Mouse (Mus musculus) forebrain, embryonic 16.5 days (tissue): Measurements from ENCODE around the gene Ago4. TPM values are rescaled to one million over a fixed set of nuclear protein-coding genes. Genes with fewer than 3 reads are reported as not detected.
A peak's percentile ranks its signal among the peaks of the same experiment; 100 is the strongest.

Experiments used
- ATAC-seq: fragments of 200-750 bp; cut with Nextera tagmentation; 2 replicates; pipeline ENCODE4 v1.8.0; 2017; ENCODE audit warnings: mild to moderate bottlenecking, moderate library complexity
- H3K27ac ChIP-seq: fragments of 300-500 bp; sonication (generic); 2 replicates; pipeline ENCODE4 v1.5.1; 2014; ENCODE audit warnings: low read length, control low read depth
- H3K27me3 ChIP-seq: fragments of 300-500 bp; sonication (generic); replicated peaks from 2 replicates; pipeline ENCODE4 v1.6.1; 2014; ENCODE audit warnings: low read length; ENCODE audit not compliant: control insufficient read depth, insufficient read depth
- H3K36me3 ChIP-seq: fragments of 300-500 bp; sonication (generic); 2 replicates; pipeline ENCODE4 v1.6.1; 2014; ENCODE audit not compliant: control insufficient read depth, insufficient read depth
- H3K4me1 ChIP-seq: fragments of 300-500 bp; sonication (generic); replicated peaks from 2 replicates; pipeline ENCODE4 v1.6.1; 2014; ENCODE audit warnings: low read length; ENCODE audit not compliant: control insufficient read depth, insufficient read depth
- H3K4me2 ChIP-seq: fragments of 300-500 bp; sonication (generic); 2 replicates; pipeline ENCODE4 v1.6.1; 2014; ENCODE audit warnings: mild to moderate bottlenecking, low read length, control low read depth
- H3K4me3 ChIP-seq: fragments of 300-500 bp; sonication (generic); replicated peaks from 2 replicates; pipeline ENCODE4 v1.5.1; 2014; ENCODE audit warnings: mild to moderate bottlenecking, low read length, control low read depth
- H3K9ac ChIP-seq: fragments of 300-500 bp; sonication (generic); replicated peaks from 2 replicates; pipeline ENCODE4 v1.6.1; 2014; ENCODE audit warnings: low read depth, low read length, control low read depth
- H3K9me3 ChIP-seq: fragments of 300-500 bp; sonication (generic); 2 replicates; pipeline ENCODE4 v1.6.1; 2016; ENCODE audit warnings: low read length; ENCODE audit not compliant: control insufficient read depth
- WGBS: fragments of 180-500 bp; shearing (Covaris S2); extraction: QIAGEN DNeasy Blood & Tissue Kit; methylation state at CpG from one replicate; pipeline ENCODE4 v1.1.7; 2014; 5-methylcytosine and 5-hydroxymethylcytosine counted together
- polyA plus RNA-seq: library from polyadenylated mRNA; unstranded; fragments of >200 nt; fragmentation: Nextera tagmentation; extraction: Ambion mirVana; gene quantifications from 2 replicates; pipeline ENCODE4 v1.2.1, GENCODE M21; 2015

The Ago4 gene
- polyA plus RNA-seq, 1 experiment from 2014 or later = 9.0 TPM

DNA sequence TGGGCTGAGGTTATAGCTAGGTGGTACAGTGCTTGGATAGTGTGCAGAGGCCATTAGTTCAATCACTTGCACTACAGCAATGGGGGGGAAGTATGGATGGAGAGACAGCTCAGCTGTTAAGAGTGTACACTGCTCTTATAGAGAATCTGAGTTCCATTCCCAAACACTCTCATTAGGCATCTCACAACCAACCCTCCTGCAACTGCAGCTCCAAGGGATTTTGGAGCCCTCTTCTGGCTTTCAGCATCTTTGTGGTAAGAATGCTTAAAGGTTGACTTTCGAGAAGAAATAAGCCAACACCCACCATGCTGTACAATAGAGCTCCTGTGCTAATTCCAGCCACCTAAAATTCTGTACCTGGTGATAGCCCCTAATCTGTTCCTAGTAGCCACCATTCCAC lies 47.1 kb downstream of the Ago4 start:
- no peaks in the 10 kb centered on the region for H3K36me3 ChIP-seq
- H3K9ac ChIP-seq = no peak overlapping the region
- 65% methylated on average over 1 of the region's 1 CpGs for WGBS
- H3K9me3 ChIP-seq = no peaks in the 10 kb centered on the region
- no peak overlapping the region for H3K27ac ChIP-seq
- no peak overlapping the region for H3K4me3 ChIP-seq
- no peaks in the 10 kb centered on the region for H3K4me1 ChIP-seq
- H3K27me3 ChIP-seq = no peaks in the 10 kb centered on the region
- no peak for ATAC-seq
- no peak overlapping the region for H3K4me2 ChIP-seq

DNA sequence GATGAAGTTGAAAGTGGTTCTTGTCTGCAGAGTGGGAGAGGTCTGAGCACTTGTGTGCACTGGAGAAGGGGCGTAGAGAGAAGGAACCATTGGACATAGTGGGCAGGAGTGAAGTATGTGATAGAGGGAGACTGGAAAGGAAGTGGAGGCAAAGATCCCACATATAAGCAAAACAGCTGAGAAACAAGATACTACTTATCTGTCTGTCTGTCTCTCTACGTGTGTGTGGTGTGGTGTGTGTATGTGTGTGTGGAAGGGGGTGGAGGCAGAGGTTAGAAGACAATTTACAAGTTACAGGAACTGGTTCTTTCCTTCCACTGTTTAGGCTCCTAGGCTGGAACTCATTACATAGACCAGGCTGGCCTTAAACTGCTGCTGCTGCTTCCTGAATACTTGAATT lies 48.2 kb downstream of the Ago4 start:
- Histone ChIP-seq H3K4me2 (no peak overlapping the region), H3K36me3 (no peaks in the 10 kb centered on the region), H3K27me3 (no peaks in the 10 kb centered on the region), H3K27ac (no peak overlapping the region), H3K4me3 (no peak overlapping the region), H3K9ac (no peak overlapping the region), H3K4me1 (no peaks in the 10 kb centered on the region), H3K9me3 (no peaks in the 10 kb centered on the region)
- no peak for ATAC-seq
- 80% methylated on average over 2 of the region's 2 CpGs for WGBS

DNA sequence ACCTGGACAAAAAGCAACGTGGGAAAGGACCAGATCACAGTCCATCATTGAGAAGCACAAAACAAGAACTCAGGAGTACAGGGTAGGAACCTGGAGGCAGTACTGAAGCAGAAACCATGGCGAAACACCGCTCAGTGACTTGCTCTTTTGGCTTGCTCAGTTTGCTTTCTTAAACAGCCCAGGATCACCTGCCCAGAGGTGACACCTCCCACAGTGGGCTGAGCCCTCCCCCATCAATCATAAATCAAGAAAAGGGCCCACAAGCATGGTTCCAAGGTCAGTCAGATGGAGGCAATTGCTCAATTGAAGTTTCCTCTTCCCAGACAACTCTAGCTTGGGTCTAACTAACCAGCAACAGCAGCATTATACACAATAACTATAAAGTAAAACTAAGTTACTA lies 49.4 kb downstream of the Ago4 start:
- Histone ChIP-seq H3K9ac (no peak overlapping the region), H3K4me1 (no peaks in the 10 kb centered on the region), H3K27me3 (no peaks in the 10 kb centered on the region), H3K9me3 (no peaks in the 10 kb centered on the region), H3K4me3 (no peak overlapping the region), H3K4me2 (no peak overlapping the region), H3K27ac (no peak overlapping the region), H3K36me3 (no peaks in the 10 kb centered on the region)
- WGBS = 84% methylated on average over 3 of the region's 3 CpGs
- no peak for ATAC-seq

DNA sequence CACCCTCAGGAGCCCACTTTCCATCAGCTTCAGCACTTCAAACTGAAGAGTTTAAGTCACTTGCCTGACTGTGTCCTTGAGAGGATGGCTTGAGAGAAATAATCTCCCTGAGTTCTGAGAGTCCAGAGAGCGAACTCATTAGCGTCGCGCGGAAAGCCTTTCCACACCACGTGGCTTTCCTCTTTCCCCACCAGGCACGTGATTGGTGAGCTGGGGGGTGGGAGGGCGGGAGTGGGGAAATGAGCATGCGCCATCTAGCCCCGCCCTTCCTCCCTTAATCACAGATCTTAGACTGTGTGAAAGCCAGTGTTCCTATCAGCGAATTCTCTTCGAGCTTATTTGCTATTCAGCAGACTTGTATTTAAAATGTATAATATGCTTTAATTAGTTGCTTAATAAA lies 50.3 kb downstream of the Ago4 start:
- no peak overlapping the region for H3K9ac ChIP-seq
- no peaks in the 10 kb centered on the region for H3K9me3 ChIP-seq
- H3K36me3 ChIP-seq = no peaks in the 10 kb centered on the region
- no peaks in the 10 kb centered on the region for H3K27me3 ChIP-seq
- H3K27ac ChIP-seq = no peak overlapping the region
- no peak for ATAC-seq
- H3K4me3 ChIP-seq = no peak overlapping the region
- H3K4me2 ChIP-seq = no peak overlapping the region
- WGBS = 76% methylated on average over 12 of the region's 12 CpGs
- no peaks in the 10 kb centered on the region for H3K4me1 ChIP-seq

DNA sequence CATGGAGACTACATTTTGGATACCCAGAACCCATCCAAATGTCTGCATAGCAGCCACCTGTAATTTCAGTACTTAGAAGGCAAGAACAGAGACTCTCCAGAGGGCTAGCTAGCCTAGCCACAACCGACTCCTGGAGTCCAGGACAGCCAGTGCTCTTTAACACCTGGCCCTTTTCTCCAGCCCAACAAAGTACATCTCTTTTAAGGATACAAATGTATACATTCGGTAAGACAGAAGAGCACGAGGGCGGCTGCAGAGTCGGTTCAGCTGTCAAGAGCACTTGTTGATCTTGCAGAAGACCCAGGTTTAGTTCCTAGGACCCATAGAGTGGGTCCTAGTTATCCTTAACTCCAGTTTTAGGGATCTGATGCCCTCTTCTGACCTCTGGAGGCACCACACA lies 51.8 kb downstream of the Ago4 start:
- ATAC-seq = no peak
- no peaks in the 10 kb centered on the region for H3K9me3 ChIP-seq
- no peaks in the 10 kb centered on the region for H3K36me3 ChIP-seq
- H3K4me1 ChIP-seq = no peaks in the 10 kb centered on the region
- H3K4me3 ChIP-seq = no peak overlapping the region
- no peaks in the 10 kb centered on the region for H3K27me3 ChIP-seq
- H3K4me2 ChIP-seq = no peak overlapping the region
- 94% methylated on average over 5 of the region's 5 CpGs for WGBS
- no peak overlapping the region for H3K27ac ChIP-seq
- H3K9ac ChIP-seq = no peak overlapping the region

DNA sequence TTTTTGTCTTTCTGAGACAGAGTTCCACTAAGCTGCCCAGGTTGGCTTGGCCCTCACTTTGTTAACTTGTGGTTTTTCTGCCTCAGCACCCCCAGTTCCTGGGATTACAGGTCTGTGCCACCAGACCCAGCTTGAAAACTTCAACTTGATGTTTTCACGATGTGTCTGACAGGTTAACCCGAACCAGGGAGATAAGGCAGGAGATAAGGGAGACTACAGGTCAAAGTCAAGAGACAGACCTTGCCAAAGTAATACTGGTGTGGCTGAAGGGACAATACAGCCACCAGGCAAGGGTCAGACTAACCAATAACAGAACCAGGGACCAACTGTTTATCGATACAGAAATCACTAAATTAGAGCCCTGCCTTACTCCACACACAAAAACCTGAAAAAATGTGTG lies 53.0 kb downstream of the Ago4 start:
- ATAC-seq = no peak
- Histone ChIP-seq H3K4me2 (no peak overlapping the region), H3K9me3 (no peaks in the 10 kb centered on the region), H3K4me3 (no peak overlapping the region), H3K4me1 (no peaks in the 10 kb centered on the region), H3K27ac (no peak overlapping the region), H3K27me3 (no peaks in the 10 kb centered on the region), H3K36me3 (no peaks in the 10 kb centered on the region), H3K9ac (no peak overlapping the region)
- 75% methylated on average over 3 of the region's 3 CpGs for WGBS

DNA sequence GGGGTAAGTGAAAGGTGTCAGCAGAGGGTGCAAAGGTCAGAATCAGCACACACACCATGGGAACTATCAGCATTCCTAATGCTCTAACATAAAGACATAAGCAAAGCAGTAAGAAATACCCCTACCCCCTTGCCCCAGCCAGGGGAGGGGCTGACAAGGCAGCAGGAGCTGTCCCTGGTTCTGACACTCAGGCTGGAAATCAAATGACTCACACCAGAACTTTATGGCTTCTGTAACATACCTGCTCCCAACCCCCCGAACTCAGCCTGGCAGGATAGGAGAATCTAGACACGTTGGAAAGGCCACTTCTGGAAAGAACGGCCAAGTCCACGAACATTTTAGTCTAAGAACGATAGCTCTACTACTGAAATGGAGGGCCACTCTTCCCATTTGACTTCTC lies 60.2 kb downstream of the Ago4 start:
- no peaks in the 10 kb centered on the region for H3K36me3 ChIP-seq
- H3K4me2 ChIP-seq = no peak overlapping the region
- ATAC-seq = no peak
- H3K9ac ChIP-seq = no peak overlapping the region
- no peaks in the 10 kb centered on the region for H3K27me3 ChIP-seq
- 0 out of 2 replicates have a peak, but pooled peaks cover 3% of the 10 kb centered on the region for H3K4me1 ChIP-seq
- no peak overlapping the region for H3K27ac ChIP-seq
- WGBS = 52% methylated on average over 5 of the region's 5 CpGs
- H3K4me3 ChIP-seq = no peak overlapping the region
- no peaks in the 10 kb centered on the region for H3K9me3 ChIP-seq

DNA sequence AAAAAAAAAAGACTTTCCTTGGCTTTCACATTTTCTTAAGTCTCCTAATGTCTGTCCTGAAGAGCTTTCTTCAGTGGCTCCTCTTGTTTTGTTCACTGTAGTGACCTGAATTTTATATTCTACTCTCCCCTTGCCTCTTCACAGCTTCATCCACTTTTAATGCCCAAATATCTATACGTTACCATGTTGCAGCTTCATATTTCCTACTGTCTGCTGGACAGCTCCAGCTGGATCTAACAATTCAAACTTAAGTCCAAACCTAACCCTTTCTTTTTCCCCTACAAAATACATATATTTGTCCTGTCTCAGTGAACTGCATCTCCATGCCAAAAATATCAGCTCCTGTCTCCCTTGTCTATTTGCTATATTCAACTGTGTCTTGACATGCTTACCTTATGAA lies 63.9 kb downstream of the Ago4 start:
- H3K27ac ChIP-seq = no peak overlapping the region
- no peak for ATAC-seq
- WGBS = 79% methylated on average over 1 of the region's 1 CpGs

DNA sequence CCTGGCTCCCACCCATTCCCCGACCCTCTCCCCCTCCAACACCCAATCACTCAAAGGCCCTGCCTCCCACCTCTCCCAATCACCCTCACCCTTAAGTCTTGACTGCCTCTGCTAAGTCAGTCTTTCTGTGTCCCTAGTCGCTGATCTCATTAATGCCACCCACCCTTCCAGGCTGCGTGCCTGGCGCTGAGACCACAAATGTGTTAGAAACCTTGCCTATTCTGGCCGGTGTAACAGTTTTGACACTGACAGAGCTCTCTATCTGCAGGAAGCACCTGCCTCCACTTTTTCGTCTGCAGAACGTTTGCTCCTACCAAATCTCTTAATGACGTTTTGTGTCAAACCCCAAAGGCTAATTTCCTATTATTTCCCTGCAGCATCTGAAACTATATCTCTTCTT lies 64.3 kb downstream of the Ago4 start:
- peak overlapping the region; percentile 99 for H3K9ac ChIP-seq

More for the DNA sequence above, 63.9 kb downstream of the Ago4 start:
- Histone ChIP-seq H3K36me3 (no peaks in the 10 kb centered on the region), H3K9ac (no peak overlapping the region), H3K9me3 (no peaks in the 10 kb centered on the region), H3K27me3 (no peaks in the 10 kb centered on the region), H3K4me2 (no peak overlapping the region), H3K4me1 (peaks cover 35% of the 10 kb centered on the region), H3K4me3 (no peak overlapping the region)

DNA sequence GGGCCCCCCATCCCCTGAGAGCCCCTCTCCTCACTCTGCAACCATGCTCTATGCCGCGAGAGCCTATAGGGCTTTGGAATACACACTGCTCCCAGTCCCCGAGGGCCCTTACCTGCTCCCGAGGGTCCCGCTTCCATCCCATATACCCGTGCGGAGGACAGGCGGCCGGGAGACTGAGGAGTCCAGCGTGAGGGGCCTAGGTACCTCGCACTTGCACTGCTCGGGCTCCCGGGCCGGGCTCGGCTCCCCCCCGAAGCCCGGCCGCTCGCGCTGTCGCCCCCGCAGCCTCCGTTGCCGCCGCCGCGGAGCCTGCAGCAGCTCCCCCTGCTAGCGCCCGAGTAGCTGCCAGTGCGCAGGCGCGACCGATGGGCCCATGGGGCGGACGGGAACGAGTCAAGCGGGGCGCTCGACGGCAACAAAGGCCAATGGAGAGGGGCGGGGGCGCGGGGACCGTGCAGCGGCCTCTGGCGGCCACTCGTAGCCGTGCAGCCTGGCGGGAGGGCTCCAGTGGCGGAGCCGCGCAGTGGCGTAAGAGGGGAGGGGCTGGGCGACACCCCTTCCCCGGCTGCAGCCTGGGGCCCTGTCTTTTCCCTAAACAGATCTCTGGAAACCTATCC lies 64.9 kb downstream of the Ago4 start, which contains the start of gene Ago1:
Gene Ago1, minus strand, starts transcription at position 299 of the 617 bp plus-strand sequence.
- Histone ChIP-seq H3K9ac (peak within 1 kb of the TSS; percentile 99), H3K4me1 (peaks cover 43% of the 10 kb centered on the region), H3K36me3 (no peaks in the 10 kb centered on the region), H3K4me2 (peak within 1 kb of the TSS; percentile 80), H3K27me3 (no peaks in the 10 kb centered on the region), H3K4me3 (peak within 1 kb of the TSS; percentile 96), H3K27ac (peak within 1 kb of the TSS; percentile 98), H3K9me3 (no peaks in the 10 kb centered on the region)
- WGBS = under 1% methylated on average over 52 of the region's 55 CpGs
- ATAC-seq = peak; percentile 86

More for the DNA sequence above, 64.3 kb downstream of the Ago4 start:
- ATAC-seq = no peak
- Histone ChIP-seq H3K9me3 (no peaks in the 10 kb centered on the region), H3K4me1 (peaks cover 39% of the 10 kb centered on the region), H3K27ac (peak overlapping the region; percentile 98), H3K4me3 (peak overlapping the region; percentile 96), H3K4me2 (peak overlapping the region; percentile 80), H3K36me3 (no peaks in the 10 kb centered on the region), H3K27me3 (no peaks in the 10 kb centered on the region)
- WGBS = 2% methylated on average over 8 of the region's 8 CpGs
